Mouse (Mus musculus) adrenal gland, postnatal 36 days (tissue): ENCODE data around the gene Lin52. TPM values are rescaled to one million over a fixed set of nuclear protein-coding genes. Genes with fewer than 3 reads are reported as not detected.
A peak's percentile ranks its signal among the peaks of the same experiment; 100 is the strongest.

Source experiments
- DNase-seq, 2 experiments: peaks; one replicate each; pipeline ENCODE4 v3.0.0; 2021; ENCODE audit warnings: mixed read lengths in 1 of 2
- long read RNA-seq, 2 experiments: library from polyadenylated mRNA; stranded (forward); transcript quantifications; one replicate each; pipeline ENCODE4 v2.0.0; 2021; ENCODE audit warnings: borderline sequencing depth in 2 of 2
- total RNA-seq, 2 experiments: library from RNA; stranded (reverse); gene quantifications; 2 replicates each; pipeline ENCODE4 v1.2.3; 2021

Gene Lin52
- 10 to 100 TPM; 13.7 to 15.6 TPM for total RNA-seq
- long read RNA-seq, experiment 1, transcript Lin52-201 (6 exons, 2,270 nt): major isoform, 12 of 16 reads
- long read RNA-seq, experiment 1, partial matches to known transcripts: 0 of 16 reads
- long read RNA-seq, experiment 1, other reads (novel, unspliced or antisense): 4 of 16 reads
- long read RNA-seq, experiment 2, transcript Lin52-201 (6 exons, 2,270 nt): major isoform, 9 of 12 reads
- long read RNA-seq, experiment 2, partial matches to known transcripts: 0 of 12 reads
- long read RNA-seq, experiment 2, other reads (novel, unspliced or antisense): 3 of 12 reads

DNA sequence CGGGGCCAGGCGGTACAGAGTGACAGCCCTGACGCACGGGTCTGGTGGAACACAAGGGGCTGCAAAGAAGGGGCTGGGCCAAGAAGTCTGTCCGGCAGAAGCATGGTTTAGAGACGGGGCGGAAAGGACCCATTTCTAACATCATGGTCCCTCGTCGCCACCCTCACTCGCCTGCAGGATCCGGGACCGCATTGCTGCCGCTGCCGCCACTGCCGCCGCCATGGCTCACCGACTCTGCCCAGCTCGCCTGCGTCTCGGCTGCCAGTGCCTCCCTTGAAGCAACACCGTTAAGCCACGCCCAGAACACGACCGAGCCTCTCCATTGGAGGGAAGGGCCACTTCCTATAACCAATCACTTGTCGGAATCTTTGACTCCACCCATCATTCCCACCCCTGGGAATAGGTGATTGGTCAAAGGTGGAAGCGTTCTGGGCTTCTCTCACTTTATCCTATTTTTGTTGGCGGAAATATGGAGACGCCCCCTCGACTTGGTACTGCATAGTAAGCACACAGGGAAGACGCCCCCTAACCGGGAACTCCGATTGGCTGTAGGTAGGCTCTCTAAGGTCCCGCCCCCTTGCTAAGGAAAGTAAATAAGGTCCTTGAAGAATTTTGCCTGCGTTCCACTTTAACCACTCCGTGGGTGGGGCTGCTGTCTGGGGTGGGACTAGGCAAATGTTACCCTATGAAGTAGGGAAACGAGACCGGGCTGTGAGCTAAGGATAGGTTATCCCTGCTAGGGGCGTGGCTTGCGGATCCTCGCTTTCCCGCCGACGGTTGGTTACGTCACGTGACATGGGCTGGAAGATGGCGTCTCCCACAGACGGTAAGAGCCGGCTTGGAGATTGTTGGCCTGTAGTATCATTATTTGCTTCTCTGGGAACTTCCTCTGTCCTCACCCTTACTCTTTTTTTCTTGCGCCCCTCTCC is at the start of gene Lin52, which contains the start of gene Aldh6a1:
TSS of gene Lin52 (plus strand) at position 705 of the 929 bp plus-strand sequence.
TSS of gene Aldh6a1 (minus strand) at position 287 of the 929 bp plus-strand sequence.
- peak; percentile 96 to 97 for DNase-seq

DNA sequence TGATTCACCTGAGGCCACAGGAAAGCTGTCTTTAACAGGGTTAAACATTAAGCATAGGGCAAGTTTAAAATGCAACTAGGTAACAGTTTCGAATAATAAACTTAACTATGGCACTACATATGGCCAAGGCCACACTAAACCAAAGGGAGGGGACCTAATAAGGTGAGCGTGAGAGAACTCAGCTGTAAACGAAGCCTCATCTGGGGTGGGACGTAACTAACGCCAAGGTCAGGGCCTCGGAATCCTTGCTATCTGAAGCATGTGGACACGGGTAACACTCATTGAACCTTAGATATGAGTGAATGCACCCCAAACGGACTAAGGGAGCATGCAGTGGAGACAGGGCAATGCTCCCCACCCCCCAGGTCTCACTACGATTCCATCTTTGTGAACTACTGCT is 48.3 kb upstream of the Lin52 start:
- no peak for DNase-seq

DNA sequence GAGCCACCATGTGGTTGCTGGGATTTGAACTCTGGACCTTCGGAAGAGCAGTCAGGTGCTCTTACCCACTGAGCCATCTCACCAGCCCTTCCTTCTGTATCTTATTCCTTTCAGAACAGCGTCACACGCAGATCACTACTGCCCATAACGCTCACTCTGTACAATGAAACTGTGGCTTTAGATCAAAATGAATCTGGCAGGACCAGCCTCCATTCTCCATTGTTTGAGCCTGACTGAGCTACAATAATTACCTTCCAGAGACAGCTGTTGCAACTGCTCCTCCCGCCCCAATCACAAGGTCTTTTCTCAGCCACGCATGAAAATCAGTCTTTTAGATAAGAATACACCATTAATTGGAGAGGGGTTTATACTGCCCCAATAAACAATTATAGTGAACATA is 46.7 kb upstream of the Lin52 start:
- no peak for DNase-seq

DNA sequence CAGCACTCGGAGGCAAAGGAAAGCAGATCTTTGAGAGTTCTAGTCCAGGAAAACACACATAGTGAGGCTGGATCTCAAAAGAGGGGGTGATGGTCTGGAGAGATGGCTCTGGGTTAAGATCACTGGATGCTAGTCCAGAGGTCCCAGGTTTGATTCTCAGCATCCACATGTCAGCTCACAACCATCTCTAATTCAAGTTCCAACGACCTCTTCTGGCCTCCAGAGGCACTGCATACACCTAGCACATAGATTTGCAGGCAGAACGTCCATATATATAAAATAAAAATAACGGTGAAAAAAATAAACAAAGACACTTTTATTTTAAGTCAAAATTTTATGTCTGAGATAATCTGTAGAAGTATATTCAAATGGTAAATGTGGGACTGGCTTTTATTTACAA is 44.0 kb upstream of the Lin52 start:
- no peak for DNase-seq

DNA sequence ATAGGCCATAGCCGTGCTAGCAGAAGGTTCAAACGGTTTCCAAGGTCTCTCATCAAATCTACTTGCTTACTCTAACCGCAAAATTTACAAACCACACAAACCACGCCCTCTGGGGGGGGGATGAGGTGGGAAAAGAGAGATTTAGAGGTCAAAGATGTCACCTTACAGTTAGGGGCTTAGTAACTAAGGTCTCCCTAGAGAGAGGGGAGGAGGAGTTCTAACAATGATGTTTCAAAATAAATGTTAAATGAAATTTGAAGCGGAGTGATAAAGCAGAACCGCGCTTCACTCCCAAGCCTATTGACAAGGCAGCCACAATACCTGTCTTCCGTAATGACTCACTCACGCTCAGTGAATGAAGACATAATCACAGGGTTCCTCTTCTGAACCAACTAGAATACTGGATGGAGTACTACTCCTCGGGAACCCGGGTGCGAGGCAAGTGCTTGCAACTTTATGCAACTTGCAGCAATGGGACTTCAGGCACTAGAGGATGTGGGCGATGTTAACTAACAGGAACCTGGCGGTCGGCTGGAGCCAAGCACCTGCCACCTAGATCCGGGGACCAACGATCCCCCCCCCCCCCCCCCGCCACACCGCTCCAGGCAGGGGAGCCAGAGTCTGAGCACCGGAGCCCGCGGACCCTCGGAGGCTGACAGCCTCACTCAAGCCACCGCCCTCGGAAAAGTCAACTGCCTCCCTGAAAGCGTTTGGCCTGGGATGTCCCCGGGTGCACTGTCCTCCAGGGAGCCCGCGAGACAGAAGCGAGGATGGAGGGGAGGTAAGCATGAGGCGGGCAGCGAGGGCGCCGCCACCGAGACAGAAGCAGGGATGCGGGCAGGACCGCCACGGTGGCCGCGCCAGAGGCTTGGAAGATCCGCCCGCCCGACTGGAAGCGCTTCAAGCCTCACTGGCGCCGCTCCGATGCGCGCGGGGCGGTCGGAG is 43.1 kb upstream of the Lin52 start:
- DNase-seq: peak; percentile 28 to 40

DNA sequence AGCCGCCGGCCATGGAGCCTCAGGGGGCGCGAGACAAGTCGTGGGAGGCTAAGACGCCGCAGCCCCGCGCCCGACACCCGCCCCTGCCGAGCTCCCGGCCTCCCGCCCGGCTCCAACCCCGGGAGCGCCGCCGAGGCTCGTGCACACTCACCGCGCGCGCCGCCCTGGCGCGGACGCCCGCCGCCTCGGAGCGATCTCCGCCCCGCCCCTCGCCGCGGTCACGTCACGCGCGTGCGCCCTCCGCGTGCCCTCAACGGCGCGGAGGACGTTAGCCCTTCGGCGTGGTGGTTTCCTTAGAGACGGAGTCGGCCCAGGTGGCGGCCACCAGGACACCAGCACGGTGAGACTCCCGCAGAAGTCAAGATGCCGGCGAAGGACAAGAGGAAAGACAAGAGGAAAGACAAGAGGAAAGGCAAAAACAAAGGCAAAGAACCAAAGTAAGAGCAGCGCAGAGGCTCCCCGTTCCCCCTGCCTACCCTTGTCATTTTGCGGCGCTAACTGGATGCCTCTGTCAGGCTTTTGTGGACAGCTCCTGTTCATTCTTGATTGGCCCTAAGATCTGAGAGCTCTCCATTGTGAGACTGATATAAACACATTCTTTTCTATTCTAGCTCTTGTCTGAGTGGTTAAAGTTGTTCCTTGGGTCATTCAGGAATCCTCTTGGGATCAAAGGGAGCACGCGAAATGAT is 42.3 kb upstream of the Lin52 start, which contains the start of the genes Entpd5 and Bbof1:
TSS of gene Entpd5 (minus strand) at position 211 of the 689 bp plus-strand sequence.
TSS of gene Bbof1 (plus strand) at position 253 of the 689 bp plus-strand sequence.
- DNase-seq: peak; percentile 94 to 97

DNA sequence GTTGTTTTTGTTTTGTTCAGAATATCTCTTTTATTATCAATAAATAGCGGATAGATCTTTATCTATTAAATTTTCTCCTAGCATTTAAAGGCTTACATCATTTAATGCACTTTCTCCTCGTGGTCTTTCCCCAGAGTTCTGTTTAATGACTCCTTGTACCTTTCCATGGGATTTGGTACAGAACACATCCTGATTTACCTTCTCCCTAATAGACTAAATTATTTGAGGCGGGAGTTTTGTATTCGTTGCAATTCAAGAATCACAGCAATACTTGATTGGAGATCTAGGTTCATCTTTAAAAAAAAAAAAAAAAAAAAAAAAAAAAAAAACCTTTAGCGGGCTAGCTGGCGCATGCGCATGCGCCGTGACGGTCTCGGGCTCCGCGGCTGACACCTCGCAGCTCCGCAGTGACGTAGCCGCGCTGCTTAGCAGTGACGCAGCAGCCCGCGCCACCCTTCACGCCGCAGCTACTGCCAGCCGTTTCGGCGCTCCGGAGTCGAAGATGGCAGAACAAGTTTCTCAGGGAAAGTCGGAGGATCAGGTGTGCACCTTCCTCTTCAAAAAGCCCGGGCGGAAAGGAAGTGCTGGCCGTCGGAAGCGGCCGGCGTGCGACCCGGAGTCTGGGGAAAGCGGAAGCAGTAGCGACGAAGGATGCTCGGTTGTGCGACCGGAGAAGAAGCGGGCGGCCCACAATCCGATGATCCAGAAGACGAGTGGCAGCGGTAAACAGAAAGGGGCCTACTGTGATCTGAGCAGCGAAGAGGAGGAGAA is 34.2 kb upstream of the Lin52 start, which contains the start of gene Rnf113a2:
TSS of gene Rnf113a2 (plus strand) at position 363 of the 771 bp plus-strand sequence.
- DNase-seq: peak; percentile 85 to 89

DNA sequence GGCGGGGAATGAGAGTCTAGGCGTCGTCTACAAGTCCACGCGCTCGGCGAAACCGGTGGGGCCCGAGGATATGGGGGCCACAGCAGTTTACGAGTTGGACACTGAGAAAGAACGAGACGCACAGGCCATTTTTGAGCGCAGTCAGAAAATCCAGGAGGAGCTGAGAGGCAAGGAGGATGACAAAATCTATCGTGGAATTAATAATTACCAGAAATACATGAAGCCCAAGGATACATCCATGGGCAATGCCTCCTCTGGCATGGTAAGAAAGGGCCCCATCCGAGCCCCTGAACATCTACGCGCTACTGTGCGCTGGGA is 33.7 kb upstream of the Lin52 start:
- DNase-seq: no peak

DNA sequence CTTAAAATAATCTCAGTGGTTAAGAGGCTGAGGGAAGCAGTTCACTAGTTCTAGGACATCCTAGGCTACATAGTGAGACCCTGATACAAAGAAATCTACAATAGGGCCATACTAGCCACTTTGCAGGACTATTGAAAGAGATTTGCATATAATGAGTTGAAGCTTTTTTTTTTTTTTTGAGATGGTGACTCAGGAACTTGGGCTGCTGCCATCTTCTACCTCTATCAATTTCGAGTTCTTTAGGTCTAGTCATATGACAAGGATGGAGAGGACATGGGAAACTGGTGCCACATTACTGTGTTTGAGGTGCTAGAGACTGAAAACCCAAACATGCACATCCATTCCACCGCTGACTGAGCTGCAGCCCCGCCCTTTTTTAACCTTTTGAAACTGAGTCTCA is 27.2 kb upstream of the Lin52 start:
- DNase-seq: no peak

DNA sequence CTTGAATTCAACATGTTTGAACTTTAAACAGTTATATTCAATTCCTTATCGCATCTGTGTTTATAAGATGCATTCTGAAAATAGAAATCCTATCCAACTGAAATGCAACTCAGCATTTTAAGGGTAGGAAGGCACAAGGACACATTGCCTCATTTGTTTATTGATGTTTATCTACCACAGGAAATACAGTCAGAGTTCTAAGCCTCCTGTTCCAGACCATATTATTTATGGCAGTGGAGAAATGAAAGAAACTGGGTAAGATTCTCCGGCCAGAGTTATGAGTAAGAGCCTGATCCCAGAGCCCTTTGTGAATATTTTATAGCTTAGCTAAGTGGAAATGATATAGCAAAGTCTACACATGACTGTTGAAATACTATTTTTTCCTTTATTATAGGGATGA is 21.4 kb upstream of the Lin52 start:
- DNase-seq: no peak

DNA sequence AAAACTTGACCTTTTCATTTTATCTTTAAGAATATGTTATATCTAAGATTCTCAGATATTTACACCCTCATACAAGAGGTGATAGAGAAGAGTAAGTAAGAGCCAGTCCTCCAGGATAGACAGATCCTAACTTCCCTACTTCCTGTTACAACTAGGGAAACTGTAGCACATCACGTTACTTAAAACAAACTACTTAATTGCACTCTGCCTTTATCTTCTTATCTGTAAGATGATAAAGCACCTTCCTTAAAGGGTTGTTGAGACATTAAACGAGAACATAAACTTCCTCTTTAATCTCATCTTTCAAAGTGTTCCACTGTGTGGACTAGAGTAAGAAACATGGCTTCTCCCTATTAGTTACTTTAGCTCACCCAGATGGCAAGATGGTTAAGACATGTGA is 12.5 kb upstream of the Lin52 start:
- DNase-seq: no peak

DNA sequence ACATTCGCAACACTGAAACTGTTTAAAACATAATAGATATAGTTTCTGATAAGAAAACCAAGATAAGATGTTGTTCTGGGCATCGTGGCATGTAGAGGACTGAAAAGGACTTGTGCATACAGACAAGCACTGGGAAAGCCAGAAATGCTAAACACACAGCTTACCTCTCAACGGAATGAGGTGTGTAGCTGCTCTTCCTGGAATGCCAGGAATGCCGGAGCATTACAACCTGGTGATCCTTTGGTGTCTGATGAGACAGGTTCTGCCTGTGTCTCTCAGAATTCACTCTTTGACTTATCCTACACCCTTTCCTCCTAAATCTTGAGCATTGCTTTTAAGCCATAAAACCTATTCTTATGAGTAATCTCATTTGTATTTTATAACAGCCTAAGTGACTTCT is 8.7 kb upstream of the Lin52 start:
- DNase-seq: no peak

DNA sequence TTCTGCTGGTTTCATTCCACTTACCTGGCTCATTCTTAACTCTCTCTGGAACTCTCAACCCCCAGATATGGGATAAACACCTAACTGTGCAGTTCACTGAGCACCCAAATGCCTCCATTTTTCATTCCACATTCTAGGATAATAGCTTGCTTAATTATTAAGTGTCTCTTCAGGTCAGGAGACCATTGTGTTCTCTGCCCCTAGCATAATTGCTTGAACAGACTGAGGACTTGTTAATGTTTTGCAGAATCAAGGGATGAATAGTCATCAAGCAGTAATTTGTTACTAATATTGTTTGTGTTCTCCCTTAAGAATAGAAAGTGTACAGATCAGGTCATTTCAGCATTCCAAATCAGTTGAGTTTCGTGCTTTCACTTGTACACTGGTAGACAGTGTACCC is 3.8 kb upstream of the Lin52 start:
- DNase-seq: no peak

DNA sequence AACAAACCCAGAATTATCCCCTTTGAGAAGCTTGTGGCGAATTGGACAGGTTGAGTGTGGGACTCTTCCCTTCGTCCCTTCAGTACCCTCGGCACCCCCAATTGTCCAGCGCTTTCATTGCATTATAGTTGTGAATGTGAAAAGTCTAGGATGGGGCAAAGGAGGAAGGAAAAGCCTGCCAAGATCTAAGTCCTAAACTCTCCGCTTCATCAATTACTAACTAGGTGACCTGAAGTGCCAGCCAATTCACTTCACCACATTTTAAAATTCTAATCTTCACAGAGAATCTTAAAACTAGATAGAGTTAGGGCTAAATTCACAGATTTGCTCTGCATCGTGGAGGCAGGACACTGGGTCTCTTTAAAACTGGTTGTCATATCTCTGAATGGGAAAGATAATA is 3.0 kb upstream of the Lin52 start:
- no peak for DNase-seq

DNA sequence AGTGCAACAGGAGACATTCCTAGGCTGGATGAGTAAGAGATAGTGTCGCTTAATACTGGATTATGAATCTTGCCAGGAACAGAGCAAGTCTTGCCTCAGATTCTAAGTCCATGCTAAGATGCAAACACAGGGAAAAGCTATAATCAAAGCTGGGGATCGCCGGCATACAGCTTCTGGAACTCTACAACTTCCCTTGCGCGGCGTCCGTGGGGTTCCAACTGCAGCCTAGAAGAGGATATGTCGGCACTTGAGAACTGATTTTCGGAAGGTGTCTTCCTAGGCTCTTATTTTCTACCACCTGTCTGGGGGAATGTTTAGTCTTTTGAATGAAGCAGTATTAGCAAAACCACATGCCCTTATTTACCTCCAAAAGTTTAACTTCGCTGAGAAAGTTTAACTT is 1.3 kb upstream of the Lin52 start:
- DNase-seq: no peak

DNA sequence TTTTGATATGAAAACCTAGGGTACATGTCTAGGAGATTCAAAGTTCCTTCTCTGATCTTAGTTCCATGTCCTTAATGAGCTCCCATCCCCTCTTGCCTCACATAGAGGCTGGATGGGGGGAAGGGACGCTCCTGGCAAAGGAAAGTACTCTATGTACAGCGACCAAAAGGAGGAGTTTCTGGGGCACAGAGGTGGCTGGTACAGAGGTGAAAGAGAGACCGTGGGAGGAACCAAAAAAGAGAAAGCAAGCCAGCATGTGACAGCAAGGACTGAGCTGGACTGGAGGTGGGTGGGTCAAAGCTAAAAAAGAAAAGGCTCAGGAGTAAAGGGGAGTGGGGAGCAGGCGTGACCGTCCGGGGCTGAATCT is 888 bp upstream of the Lin52 start:
- peak; percentile 45 to 54 for DNase-seq

DNA sequence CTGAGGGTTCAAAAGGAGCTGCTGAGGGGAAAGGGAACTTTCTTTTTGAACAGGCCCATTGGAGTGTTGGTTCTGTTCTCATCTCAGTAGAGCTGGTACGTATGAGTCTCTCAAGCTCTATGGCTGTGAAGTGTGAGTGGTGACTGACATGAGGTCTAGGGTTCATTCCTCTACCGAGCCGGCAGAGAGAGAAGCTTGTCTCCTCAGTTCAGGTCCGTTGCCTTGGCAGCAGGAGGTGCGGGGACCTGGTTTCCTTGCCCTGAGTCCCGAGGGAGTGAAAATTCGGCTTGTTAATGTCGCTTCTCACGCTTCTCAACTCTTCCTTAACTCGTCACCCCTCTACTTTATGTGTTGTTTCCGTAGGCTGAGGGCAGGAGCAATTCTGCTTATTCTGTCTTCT is 579 bp downstream of the Lin52 start:
- DNase-seq: peak in 1 of 2 experiments; percentile 12

DNA sequence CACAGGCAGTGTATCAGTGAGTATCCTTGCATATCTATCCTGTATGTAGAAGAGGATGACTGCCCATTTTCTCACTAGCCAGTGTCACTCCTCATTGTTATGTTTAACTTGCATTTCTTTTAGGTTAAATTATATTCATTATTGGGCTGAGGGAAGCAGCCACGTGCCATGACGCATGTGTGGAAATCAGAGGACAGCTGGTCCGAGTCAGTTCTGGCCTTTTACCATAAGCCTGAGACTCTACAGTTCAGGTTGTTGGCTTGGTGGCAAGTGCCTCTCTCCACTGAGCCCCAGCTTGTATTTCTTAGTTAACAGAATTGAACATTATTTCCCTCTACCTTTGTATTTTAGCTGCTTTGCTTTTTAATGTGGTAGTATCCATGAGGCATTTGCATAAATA is 5.7 kb downstream of the Lin52 start:
- no peak for DNase-seq

DNA sequence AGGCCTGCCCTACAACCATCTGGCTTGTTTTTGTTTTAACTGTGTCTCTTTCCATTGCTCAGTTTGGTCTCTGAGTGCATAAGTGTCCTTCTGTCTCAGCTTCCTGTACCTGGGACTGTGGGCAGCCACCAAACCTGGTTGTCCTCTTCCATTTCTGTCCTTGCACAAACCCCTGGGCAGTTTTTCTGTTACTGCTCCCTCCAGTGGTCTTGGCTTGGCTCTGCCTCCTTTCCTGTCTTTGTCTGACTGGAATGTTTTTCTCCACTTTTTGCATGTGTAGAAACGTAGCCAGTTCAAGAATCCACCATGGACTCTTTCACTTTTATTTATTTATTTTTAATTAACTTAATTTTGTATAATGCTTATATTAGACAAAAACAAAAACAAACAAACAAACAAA is 8.6 kb downstream of the Lin52 start:
- peak in 1 of 2 experiments; percentile 9 for DNase-seq

DNA sequence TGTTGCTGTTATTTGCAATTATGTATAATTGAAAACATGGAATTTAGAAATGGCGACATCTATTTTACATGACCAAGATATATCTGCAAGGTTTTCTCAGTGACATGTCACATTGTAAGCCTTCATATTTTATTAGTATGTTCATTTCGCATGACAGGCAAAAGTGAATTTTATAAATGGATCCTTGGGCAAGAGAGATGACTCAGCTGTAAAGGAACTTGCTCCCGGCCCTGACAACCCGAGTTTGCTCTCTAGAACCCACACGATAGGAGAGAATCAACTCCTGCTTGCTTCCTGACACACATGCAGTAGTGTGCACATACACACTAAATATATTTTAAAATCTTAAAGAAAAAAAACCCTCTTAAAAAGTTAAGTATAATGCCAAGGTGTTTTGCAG is 10.2 kb downstream of the Lin52 start:
- DNase-seq: peak; percentile 27 to 38

DNA sequence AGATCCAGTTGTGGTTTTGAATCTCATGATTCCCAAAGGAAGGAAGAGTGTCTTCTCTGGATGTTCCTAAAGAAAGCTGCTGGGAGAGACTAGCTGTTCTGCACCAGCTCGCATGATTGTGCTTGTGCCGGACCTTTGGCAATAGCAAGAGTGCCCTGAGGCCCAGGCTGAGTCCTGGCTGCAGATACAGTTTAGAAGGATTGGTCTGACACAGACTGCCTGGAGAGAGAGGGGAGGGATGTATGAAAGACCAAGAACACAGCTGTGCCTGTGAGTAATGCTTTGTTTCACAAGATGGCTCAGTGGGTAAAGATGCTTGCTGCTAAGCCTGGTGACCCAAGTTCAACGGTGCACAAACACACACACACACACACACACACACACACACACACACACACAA is 11.6 kb downstream of the Lin52 start:
- no peak for DNase-seq
